Mouse (Mus musculus): ENCODE results near the gene Gpr107. TPM values are rescaled to one million over a fixed set of nuclear protein-coding genes. Genes with fewer than 3 reads are reported as not detected.
A peak's percentile ranks its signal among the peaks of the same experiment; 100 is the strongest.

The Gpr107 gene
- polyA plus RNA-seq, 1 experiment from 2014 or later = 48.3 TPM

- Histone ChIP-seq H3K4me1 (replicated peaks; ENCODE audit: control insufficient read depth, insufficient read depth, low read length) (no peaks in the 10 kb centered on the region), H3K9me3 (ENCODE audit: control insufficient read depth) (no peaks in the 10 kb centered on the region), H3K36me3 (ENCODE audit: control insufficient read depth, insufficient read depth) (no peaks in the 10 kb centered on the region), H3K4me2 (replicated peaks; ENCODE audit: low read depth) (peak overlapping the region; percentile 99), H3K9ac (ENCODE audit: low read depth, low read length) (no peak overlapping the region), H3K27ac (ENCODE audit: low read depth, low read length) (no peak overlapping the region), H3K4me3 (ENCODE audit: low read depth, low read length) (peak overlapping the region; percentile 95), H3K27me3 (replicated peaks; ENCODE audit: control insufficient read depth, insufficient read depth, low read length) (no peaks in the 10 kb centered on the region)
- ATAC-seq = no peak
- TF ChIP-seq CTCF (IDR thresholded peaks at IDR 0.05; ENCODE audit: low read depth) = no peak
- 74% methylated on average over 12 of the region's 12 CpGs for WGBS
Measured at GRCm38 (mm10) chr2:31139991-31140771, 11.9 kb upstream of the Gpr107 start.

DNA sequence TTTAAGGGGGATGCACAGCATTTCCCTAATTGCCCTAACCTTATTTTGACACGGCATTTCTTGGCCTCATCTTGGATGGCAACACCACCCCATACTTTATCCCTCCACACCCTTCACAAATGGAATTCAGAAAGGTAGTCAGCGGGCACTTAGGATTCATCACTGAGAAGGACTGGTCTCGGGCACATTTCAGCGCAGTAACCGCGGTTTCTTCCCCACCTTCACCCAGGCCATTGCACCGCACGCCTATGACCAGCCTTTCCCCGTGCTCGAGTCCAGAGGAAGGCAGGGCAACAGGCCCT is 11.4 kb upstream of the Gpr107 start:
- no peak overlapping the region for H3K27ac ChIP-seq (ENCODE audit: low read depth, low read length)

GRCm38 (mm10) chr2:31141074-31141866 is 10.8 kb upstream of the Gpr107 start:
- peak overlapping the region; percentile 99 for H3K4me2 ChIP-seq (replicated peaks; ENCODE audit: low read depth)
- no peaks in the 10 kb centered on the region for H3K4me1 ChIP-seq (replicated peaks; ENCODE audit: control insufficient read depth, insufficient read depth, low read length)
- no peaks in the 10 kb centered on the region for H3K27me3 ChIP-seq (replicated peaks; ENCODE audit: control insufficient read depth, insufficient read depth, low read length)
- peak overlapping the region; percentile 88 for H3K9ac ChIP-seq (ENCODE audit: low read depth, low read length)
- peak; percentile 49 for ATAC-seq
- WGBS = under 1% methylated on average over 75 of the region's 78 CpGs
- peak overlapping the region; percentile 62 for H3K27ac ChIP-seq (ENCODE audit: low read depth, low read length)
- no peaks in the 10 kb centered on the region for H3K9me3 ChIP-seq (ENCODE audit: control insufficient read depth)
- H3K36me3 ChIP-seq (ENCODE audit: control insufficient read depth, insufficient read depth) = no peaks in the 10 kb centered on the region
- peak overlapping the region; percentile 95 for H3K4me3 ChIP-seq (ENCODE audit: low read depth, low read length)
- TF ChIP-seq CTCF (IDR thresholded peaks at IDR 0.05; ENCODE audit: low read depth) = no peak

More for the DNA sequence above, 11.4 kb upstream of the Gpr107 start:
- H3K27me3 ChIP-seq (replicated peaks; ENCODE audit: control insufficient read depth, insufficient read depth, low read length) = no peaks in the 10 kb centered on the region
- 13% methylated on average over 10 of the region's 10 CpGs for WGBS
- H3K4me3 ChIP-seq (ENCODE audit: low read depth, low read length) = peak overlapping the region; percentile 95
- H3K36me3 ChIP-seq (ENCODE audit: control insufficient read depth, insufficient read depth) = no peaks in the 10 kb centered on the region
- no peaks in the 10 kb centered on the region for H3K4me1 ChIP-seq (replicated peaks; ENCODE audit: control insufficient read depth, insufficient read depth, low read length)
- TF ChIP-seq CTCF (IDR thresholded peaks at IDR 0.05; ENCODE audit: low read depth) = no peak
- no peaks in the 10 kb centered on the region for H3K9me3 ChIP-seq (ENCODE audit: control insufficient read depth)
- peak overlapping the region; percentile 99 for H3K4me2 ChIP-seq (replicated peaks; ENCODE audit: low read depth)
- no peak for ATAC-seq
- peak overlapping the region; percentile 88 for H3K9ac ChIP-seq (ENCODE audit: low read depth, low read length)

GRCm38 (mm10) chr2:31141867-31142454 is 10.2 kb upstream of the Gpr107 start, which contains the start of gene Fnbp1:
TSS of gene Fnbp1 (minus strand) at chr2:31142008.
- ATAC-seq = peak; percentile 86
- Histone ChIP-seq H3K9ac (ENCODE audit: low read depth, low read length) (peak within 1 kb of the TSS; percentile 88), H3K27me3 (replicated peaks; ENCODE audit: control insufficient read depth, insufficient read depth, low read length) (no peaks in the 10 kb centered on the region), H3K36me3 (ENCODE audit: control insufficient read depth, insufficient read depth) (peaks cover 1% of the 10 kb centered on the region; the same call in 1 of the 2 replicates), H3K27ac (ENCODE audit: low read depth, low read length) (peak within 1 kb of the TSS; percentile 62), H3K4me2 (replicated peaks; ENCODE audit: low read depth) (peak within 1 kb of the TSS; percentile 99), H3K4me1 (replicated peaks; ENCODE audit: control insufficient read depth, insufficient read depth, low read length) (no peaks in the 10 kb centered on the region), H3K4me3 (ENCODE audit: low read depth, low read length) (peak within 1 kb of the TSS; percentile 95), H3K9me3 (ENCODE audit: control insufficient read depth) (no peaks in the 10 kb centered on the region)
- WGBS = under 1% methylated on average over 49 of the region's 59 CpGs
- peak; percentile 48; the same call in 1 of the 2 replicates for TF ChIP-seq CTCF (IDR thresholded peaks at IDR 0.05; ENCODE audit: low read depth)

DNA sequence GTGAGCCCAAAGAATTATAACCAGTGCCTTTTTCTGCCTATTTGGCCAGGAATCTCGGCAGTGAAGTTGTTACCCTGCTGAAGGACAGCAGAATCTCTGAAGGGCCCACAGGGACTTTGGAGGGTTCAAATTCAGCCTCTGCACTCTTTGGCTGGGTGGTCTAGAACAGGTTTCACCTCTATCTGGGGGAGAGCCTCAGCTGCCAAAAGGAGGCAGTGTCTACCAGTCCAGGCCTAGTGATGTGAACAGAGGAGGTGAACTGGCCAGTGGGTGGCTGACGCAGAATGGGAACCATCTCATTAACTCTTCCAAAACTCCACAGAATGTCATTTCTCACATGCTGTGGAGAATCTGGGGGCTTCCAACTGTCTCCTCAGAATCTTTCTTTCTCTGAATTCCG is 9.6 kb upstream of the Gpr107 start:
- ATAC-seq = no peak
- WGBS = 36% methylated on average over 3 of the region's 3 CpGs
- Histone ChIP-seq H3K4me2 (replicated peaks; ENCODE audit: low read depth) (peak overlapping the region; percentile 99), H3K4me3 (ENCODE audit: low read depth, low read length) (peak overlapping the region; percentile 95), H3K4me1 (replicated peaks; ENCODE audit: control insufficient read depth, insufficient read depth, low read length) (no peaks in the 10 kb centered on the region), H3K9ac (ENCODE audit: low read depth, low read length) (no peak overlapping the region), H3K36me3 (ENCODE audit: control insufficient read depth, insufficient read depth) (peaks cover 6% of the 10 kb centered on the region; the same call in 1 of the 2 replicates), H3K27me3 (replicated peaks; ENCODE audit: control insufficient read depth, insufficient read depth, low read length) (no peaks in the 10 kb centered on the region), H3K27ac (ENCODE audit: low read depth, low read length) (no peak overlapping the region), H3K9me3 (ENCODE audit: control insufficient read depth) (no peaks in the 10 kb centered on the region)
- TF ChIP-seq CTCF (IDR thresholded peaks at IDR 0.05; ENCODE audit: low read depth) = peak; percentile 59

- Histone ChIP-seq H3K4me1 (replicated peaks; ENCODE audit: control insufficient read depth, insufficient read depth, low read length) (no peaks in the 10 kb centered on the region), H3K9ac (ENCODE audit: low read depth, low read length) (no peak overlapping the region), H3K36me3 (ENCODE audit: control insufficient read depth, insufficient read depth) (peaks cover 12% of the 10 kb centered on the region), H3K27ac (ENCODE audit: low read depth, low read length) (0 out of 2 replicates have a peak overlapping the region, but pooled peaks have one; percentile 21), H3K27me3 (replicated peaks; ENCODE audit: control insufficient read depth, insufficient read depth, low read length) (no peaks in the 10 kb centered on the region), H3K4me2 (replicated peaks; ENCODE audit: low read depth) (peak overlapping the region; percentile 24; the same call in 1 of the 2 replicates), H3K9me3 (ENCODE audit: control insufficient read depth) (no peaks in the 10 kb centered on the region), H3K4me3 (ENCODE audit: low read depth, low read length) (no peak overlapping the region)
- no peak for ATAC-seq
- TF ChIP-seq CTCF (IDR thresholded peaks at IDR 0.05; ENCODE audit: low read depth) = no peak
- WGBS = 67% methylated on average over 6 of the region's 6 CpGs
Measured at GRCm38 (mm10) chr2:31143326-31143725, 8.8 kb upstream of the Gpr107 start.

Measured in intestine, postnatal 0 days (tissue).